Mouse (Mus musculus): ENCODE results near the gene Borcs8.

Borcs8 gene

GRCm38 (mm10) chr8:70179082-70179481 lies 39.8 kb downstream of the Borcs8 start:
- no peak for DNase-seq (ENCODE audit: low spot score in 2 of 2)

GRCm38 (mm10) chr8:70181212-70181902 lies 42.1 kb downstream of the Borcs8 start:
- no peak for DNase-seq (ENCODE audit: low spot score in 2 of 2)

GRCm38 (mm10) chr8:70181903-70182252 lies 42.6 kb downstream of the Borcs8 start:
- no peak for DNase-seq (ENCODE audit: low spot score in 2 of 2)

GRCm38 (mm10) chr8:70183194-70183593 lies 43.9 kb downstream of the Borcs8 start:
- no peak for DNase-seq (ENCODE audit: low spot score in 2 of 2)

- no peak for DNase-seq (ENCODE audit: low spot score in 2 of 2)
Observed at GRCm38 (mm10) chr8:70188707-70189106, 49.4 kb downstream of the Borcs8 start.

- no peak for DNase-seq (ENCODE audit: low spot score in 2 of 2)
Observed at GRCm38 (mm10) chr8:70193238-70193637, 53.9 kb downstream of the Borcs8 start.

- no peak for DNase-seq (ENCODE audit: low spot score in 2 of 2)
Observed at GRCm38 (mm10) chr8:70194191-70194590, 54.9 kb downstream of the Borcs8 start.

GRCm38 (mm10) chr8:70195762-70196161 lies 56.5 kb downstream of the Borcs8 start:
- no peak for DNase-seq (ENCODE audit: low spot score in 2 of 2)
